Mouse (Mus musculus) CD8-positive naive resting alpha-beta T cell, adult 57 days (primary cell): ENCODE data around the gene Gclc. TPM values are rescaled to one million over a fixed set of nuclear protein-coding genes. Genes with fewer than 3 reads are reported as not detected.

Experiments
- total RNA-seq: library from RNA; stranded (reverse); gene quantifications from one replicate; pipeline ENCODE4 v1.2.4, GENCODE M21; 2023

Gclc gene
- 32.2 TPM for total RNA-seq

DNA sequence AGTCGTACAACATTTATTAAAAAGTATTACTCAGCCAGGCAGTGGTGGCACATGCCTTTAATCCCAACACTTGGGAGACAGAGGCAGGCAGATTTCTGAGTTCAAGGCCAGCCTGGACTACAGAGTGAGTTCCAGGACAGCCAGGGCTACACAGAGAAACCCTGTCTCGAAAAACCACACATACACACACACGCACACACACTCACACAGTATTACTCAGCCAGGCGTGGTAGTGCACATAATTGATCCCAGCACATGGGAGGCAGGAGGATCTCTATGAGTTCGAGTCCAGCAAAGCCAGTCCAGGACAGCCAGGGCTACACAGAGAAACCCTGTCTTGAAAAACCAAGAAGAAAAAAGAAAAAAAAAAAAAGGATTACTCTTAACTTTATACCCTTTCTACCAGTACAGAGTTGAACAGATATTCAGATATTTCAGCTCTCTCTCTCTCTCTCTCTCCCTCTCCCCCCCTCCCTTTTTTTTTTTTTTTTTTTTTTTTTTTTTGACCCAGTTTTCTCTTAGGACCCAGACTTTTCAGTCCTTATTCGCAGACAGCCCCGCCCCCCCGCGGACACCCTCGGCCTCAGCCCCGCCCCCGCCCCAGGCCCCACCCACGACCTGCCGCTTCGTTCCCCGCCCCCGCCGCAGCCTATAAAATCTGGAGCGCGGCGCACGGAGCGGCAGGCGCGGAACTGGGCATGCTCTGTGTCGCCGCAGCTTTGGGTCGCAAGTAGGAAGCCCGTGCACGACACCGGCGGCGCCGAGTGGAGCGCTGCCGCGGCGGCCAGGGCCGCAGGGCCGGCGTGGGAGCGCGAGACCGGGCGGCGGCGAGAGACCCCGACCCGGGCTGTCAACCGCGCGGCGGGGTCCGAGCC lies at the start of gene Gclc:
Gene Gclc (plus strand): TSS at position 683 of the 875 bp plus-strand sequence.

Other genes with a start within 250 kb of the Gclc start
- 15.6 TPM for gene Lrrc1, start 209.7 kb upstream of the Gclc start, total RNA-seq
- gene Klhl31, start 118.0 kb upstream of the Gclc start, total RNA-seq: not detected
- gene Elovl5, start 162.8 kb downstream of the Gclc start, total RNA-seq: 111 TPM